10 mouse cellular contexts compared by ENCODE assay signal in the genomic region with DNA sequence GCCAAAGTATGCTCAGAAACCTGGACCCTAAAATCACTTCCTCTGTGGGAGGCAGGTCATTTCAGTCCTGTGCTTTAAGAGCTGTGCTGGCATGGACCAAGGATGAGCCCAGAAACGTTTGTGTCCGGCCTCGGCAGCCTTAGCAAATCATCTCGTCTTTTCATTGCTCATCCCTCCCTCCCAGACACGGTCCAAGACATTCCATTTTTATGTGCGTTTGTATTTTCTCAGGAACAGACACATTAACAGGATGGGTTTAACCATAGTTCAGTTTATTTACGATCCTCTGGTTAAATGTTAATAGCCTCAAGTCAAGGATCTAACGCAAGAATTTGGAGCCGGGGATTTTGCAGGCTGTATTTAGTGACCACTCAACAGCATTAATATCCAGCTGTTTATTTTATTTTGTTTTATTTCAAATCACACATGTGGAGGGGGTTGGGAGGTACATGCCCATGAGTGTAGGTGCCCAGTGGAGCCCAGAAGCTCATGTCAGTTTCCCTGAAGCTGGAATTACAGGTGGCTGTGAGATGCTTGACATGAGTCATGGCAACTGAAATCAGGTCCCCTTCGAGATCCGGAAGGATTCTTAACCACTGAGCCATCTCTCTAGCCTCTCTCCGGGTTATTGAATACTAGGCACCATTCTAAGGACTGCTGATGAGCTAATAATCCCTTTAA.
DNase-seq lines count a peak whose midpoint lies in the region; ATAC-seq and TF ChIP-seq lines count a peak whose summit lies in the region.
"Had no signal": no experiment of that assay in that cellular context is flagged by ENCODE, and none has a peak within 500 bp of the region (broad histone marks: within the 10 kb centered on the region; RNA-seq: fewer than 3 reads in every experiment).

No protein-coding gene starts in this region.

- H3K36me3 ChIP-seq in lung, postnatal 0 days (ENCODE audit: insufficient read depth, low read length): no peaks in the 10 kb centered on the region
- H3K36me3 ChIP-seq in intestine, embryonic 14.5 days (ENCODE audit: control insufficient read depth, insufficient read depth, low read length): no peaks in the 10 kb centered on the region
- no peaks in the 10 kb centered on the region for H3K36me3 ChIP-seq in stomach, embryonic 16.5 days (ENCODE audit: control insufficient read depth, insufficient read depth, low read length)
- no peaks in the 10 kb centered on the region for H3K36me3 ChIP-seq in midbrain, embryonic 10.5 days

- no peak overlapping the region for H3K4me2 ChIP-seq in lung, postnatal 0 days (replicated peaks; ENCODE audit: low read depth, low read length)
- peak overlapping the region; percentile 29 for H3K4me2 ChIP-seq in intestine, embryonic 14.5 days (ENCODE audit: low read length)
- peak overlapping the region; percentile 36; the same call in 1 of the 2 replicates for H3K4me2 ChIP-seq in stomach, embryonic 16.5 days (ENCODE audit: low read depth, low read length)

- no peak for ATAC-seq in lung, postnatal 0 days
- no peak; the same call in 1 of the 2 replicates for ATAC-seq in intestine, embryonic 14.5 days (replicated peaks; ENCODE audit: low FRiP score, low TSS enrichment, low read depth)
- ATAC-seq in stomach, embryonic 16.5 days (ENCODE audit: insufficient read depth, low FRiP score): no peak
- ATAC-seq: forebrain, embryonic 16.5 days had no signal

- peak; percentile 40 for DNase-seq in lung, postnatal 0 days (ENCODE audit: low spot score)
- DNase-seq in lung, postnatal 14 days: no peak
- no peak for DNase-seq in intestine, embryonic 14.5 days (ENCODE audit: low spot score)
- DNase-seq in kidney, postnatal 10 days: peak; percentile 76
- DNase-seq in frontal cortex, postnatal 10 days (ENCODE audit: low spot score in 2 of 2): no peak
- no peak for DNase-seq in midbrain, embryonic 10.5 days (ENCODE audit: low spot score)
- DNase-seq: adrenal gland, postnatal 25 days had no signal

- peak overlapping the region; percentile 20; the same call in 1 of the 2 replicates for H3K27ac ChIP-seq in lung, postnatal 0 days (ENCODE audit: low read length)
- peak overlapping the region; percentile 60; the same call in 1 of the 2 replicates for H3K27ac ChIP-seq in intestine, embryonic 14.5 days (ENCODE audit: low read depth)
- peak overlapping the region; percentile 81 for H3K27ac ChIP-seq in stomach, embryonic 16.5 days (ENCODE audit: low read length)
- H3K27ac ChIP-seq in midbrain, embryonic 10.5 days (replicated peaks): no peak overlapping the region

- H3K27me3 ChIP-seq in lung, postnatal 0 days (replicated peaks; ENCODE audit: insufficient read depth, low read length): no peaks in the 10 kb centered on the region
- no peaks in the 10 kb centered on the region for H3K27me3 ChIP-seq in intestine, embryonic 14.5 days (replicated peaks; ENCODE audit: control insufficient read depth, insufficient read depth, low read length)
- H3K27me3 ChIP-seq in stomach, embryonic 16.5 days (ENCODE audit: control insufficient read depth, insufficient read depth, low read length): no peaks in the 10 kb centered on the region
- no peaks in the 10 kb centered on the region for H3K27me3 ChIP-seq in midbrain, embryonic 10.5 days (ENCODE audit: low read depth, poor library complexity, severe bottlenecking)

- H3K9ac ChIP-seq in lung, postnatal 0 days (replicated peaks; ENCODE audit: low read depth): no peak overlapping the region
- H3K9ac ChIP-seq in intestine, embryonic 14.5 days (ENCODE audit: low read length): no peak overlapping the region
- H3K9ac ChIP-seq in stomach, embryonic 16.5 days (ENCODE audit: low read length): no peak overlapping the region

- no peak for TF ChIP-seq CTCF in lung, postnatal 0 days (IDR thresholded peaks at IDR 0.05)

- H3K4me3 ChIP-seq in lung, postnatal 0 days (ENCODE audit: low read depth, low read length): no peak overlapping the region
- no peak overlapping the region for H3K4me3 ChIP-seq in intestine, embryonic 14.5 days (ENCODE audit: low read depth, low read length)
- H3K4me3 ChIP-seq in stomach, embryonic 16.5 days (replicated peaks; ENCODE audit: low read length): no peak overlapping the region
- no peak overlapping the region for H3K4me3 ChIP-seq in midbrain, embryonic 10.5 days
- H3K4me3 ChIP-seq: megakaryocyte, embryonic 14.5 days had no signal

- H3K9me3 ChIP-seq in lung, postnatal 0 days (ENCODE audit: low read length): no peaks in the 10 kb centered on the region
- H3K9me3 ChIP-seq in intestine, embryonic 14.5 days (ENCODE audit: control insufficient read depth, low read length): no peaks in the 10 kb centered on the region
- no peaks in the 10 kb centered on the region for H3K9me3 ChIP-seq in stomach, embryonic 16.5 days (replicated peaks; ENCODE audit: control insufficient read depth, low read length)
- no peaks in the 10 kb centered on the region for H3K9me3 ChIP-seq in midbrain, embryonic 10.5 days (replicated peaks)
- H3K9me3 ChIP-seq: megakaryocyte, embryonic 14.5 days had no signal

- WGBS in lung, postnatal 0 days: 56% methylated on average over 12 of the region's 12 CpGs
- WGBS in intestine, embryonic 14.5 days: 23% methylated on average over 12 of the region's 12 CpGs
- 50% methylated on average over 12 of the region's 12 CpGs for WGBS in stomach, embryonic 16.5 days
- WGBS in midbrain, embryonic 10.5 days: 83% methylated on average over 12 of the region's 12 CpGs

- TF ChIP-seq EP300 in lung, postnatal 0 days (IDR thresholded peaks at IDR 0.05): no peak

- peaks cover 17% of the 10 kb centered on the region for H3K4me1 ChIP-seq in lung, postnatal 0 days (ENCODE audit: insufficient read depth, low read depth, low read length)
- H3K4me1 ChIP-seq in intestine, embryonic 14.5 days (replicated peaks; ENCODE audit: control insufficient read depth, insufficient read depth, low read length): peaks cover 31% of the 10 kb centered on the region
- H3K4me1 ChIP-seq in stomach, embryonic 16.5 days (ENCODE audit: control insufficient read depth, insufficient read depth, low read length): peaks cover 30% of the 10 kb centered on the region
- H3K4me1 ChIP-seq in midbrain, embryonic 10.5 days: peaks cover 17% of the 10 kb centered on the region

Comparison
In these comparisons a context has a peak if more than half of its experiments do, and no peak if none do; other contexts are left out.
1. DNase-seq: peak in lung, postnatal 0 days (single experiment) and kidney, postnatal 10 days (single experiment); none in lung, postnatal 14 days (single experiment), intestine, embryonic 14.5 days (single experiment), frontal cortex, postnatal 10 days (0 of 2) and midbrain, embryonic 10.5 days (single experiment).